Mouse (Mus musculus): ENCODE measurements at regions not wholly inside any gene's neighbourhood (a gene's known extent, or its start where the extent isn't known, plus 50 kb on each side); places are given as distances from the start of the nearest gene placed in this dataset.

DNA sequence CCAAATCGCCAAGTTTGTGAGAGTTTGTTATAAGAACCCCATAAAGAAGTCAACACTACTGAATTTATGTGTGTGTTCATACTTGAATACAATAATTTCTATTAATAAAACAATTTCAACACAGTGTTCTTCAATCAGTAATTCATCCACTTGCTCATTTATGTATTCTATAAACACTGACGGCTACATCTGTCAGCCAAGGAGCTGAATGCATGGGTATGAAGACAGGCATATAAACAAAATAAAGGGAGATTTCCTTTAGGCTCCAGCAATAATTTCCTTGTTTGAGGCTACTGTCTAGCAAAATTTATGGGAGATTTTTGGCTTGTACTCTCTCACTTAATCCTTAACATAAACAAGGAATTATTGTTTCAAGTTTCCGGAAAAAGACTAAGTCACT is 502.9 kb downstream of the Nedd1 start:
- no peak for DNase-seq

- no peak for DNase-seq
These were observed 551.4 kb downstream of the Nedd1 start for GRCm38 (mm10) chr10:92170856-92171255.

GRCm38 (mm10) chr10:92166057-92166456 is 556.2 kb downstream of the Nedd1 start:
- no peak for DNase-seq

GRCm38 (mm10) chr10:92164991-92165390 is 557.2 kb downstream of the Nedd1 start:
- DNase-seq: no peak

GRCm38 (mm10) chr10:92164648-92164960 is 557.6 kb downstream of the Nedd1 start:
- no peak for DNase-seq

- DNase-seq: no peak
These were observed 558.2 kb downstream of the Nedd1 start for GRCm38 (mm10) chr10:92163851-92164647.

DNA sequence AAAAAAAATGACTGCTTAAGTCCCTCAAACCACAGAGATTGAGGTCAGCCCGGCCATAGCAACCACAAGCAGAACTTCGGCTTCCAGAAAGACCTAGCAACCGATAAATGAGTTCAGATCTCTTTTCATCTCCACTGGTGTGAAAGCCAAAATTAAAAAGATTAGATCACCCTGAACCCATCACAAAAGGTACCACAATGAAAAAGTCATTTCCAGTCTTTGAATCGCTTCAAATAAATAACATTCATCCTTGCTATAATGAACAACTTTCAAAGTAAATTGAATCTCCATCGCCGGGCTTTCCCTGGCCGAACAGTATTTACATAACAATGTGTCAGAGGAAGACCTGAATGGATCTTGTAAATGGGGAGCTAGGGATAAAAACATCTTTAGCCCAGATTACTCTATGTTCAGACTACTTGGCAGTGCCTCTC is 559.1 kb downstream of the Nedd1 start:
- no peak for DNase-seq

GRCm38 (mm10) chr10:92162473-92163011 is 559.7 kb downstream of the Nedd1 start:
- peak; percentile 6 for DNase-seq

GRCm38 (mm10) chr10:92161501-92161900 is 560.7 kb downstream of the Nedd1 start:
- no peak for DNase-seq

GRCm38 (mm10) chr10:92146263-92146662 is 576.0 kb downstream of the Nedd1 start:
- no peak for DNase-seq

GRCm38 (mm10) chr10:92135521-92135920 is 586.7 kb downstream of the Nedd1 start:
- no peak for DNase-seq

GRCm38 (mm10) chr10:92112790-92113189 is 609.4 kb downstream of the Nedd1 start:
- no peak for DNase-seq

DNA sequence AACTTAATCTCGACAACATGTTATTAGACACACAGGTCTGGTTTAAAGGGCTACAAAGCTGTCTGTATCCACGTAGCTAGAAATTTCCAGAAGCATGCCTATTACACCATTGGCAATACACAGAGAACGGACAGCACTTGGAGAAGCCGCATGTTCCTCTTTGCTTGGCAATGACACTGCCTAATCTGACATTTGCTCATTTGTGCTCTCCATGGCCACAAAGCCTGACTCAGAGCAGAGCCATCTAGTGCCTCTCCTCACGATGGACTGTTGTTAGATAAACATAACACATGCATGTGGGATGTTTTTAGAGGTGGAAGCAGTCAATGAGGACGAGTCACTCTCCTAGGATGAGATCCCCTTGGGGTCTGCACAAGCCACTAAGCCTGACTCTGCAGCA is 615.9 kb downstream of the Nedd1 start:
- DNase-seq: no peak

DNA sequence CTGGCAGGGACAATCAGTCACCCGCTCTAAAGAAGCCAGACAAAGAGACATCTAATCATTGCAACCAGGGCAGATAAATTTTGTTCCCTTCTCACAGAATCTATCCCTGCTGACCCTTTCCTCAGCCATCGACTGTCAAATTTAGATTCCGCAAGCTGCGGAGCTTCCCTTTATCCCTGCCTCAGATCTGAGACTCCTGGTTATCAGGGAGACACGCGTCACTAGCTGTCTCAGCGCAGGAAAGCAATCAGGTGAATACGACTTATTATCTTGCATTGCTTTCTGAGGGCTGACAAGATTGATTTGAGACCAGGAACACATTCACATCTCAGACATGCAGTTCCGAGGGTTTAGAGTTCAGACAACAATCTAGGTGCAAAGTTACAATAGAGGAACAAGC is 618.3 kb downstream of the Nedd1 start:
- DNase-seq: no peak

GRCm38 (mm10) chr10:92102755-92103154 is 619.5 kb downstream of the Nedd1 start:
- DNase-seq: no peak

DNA sequence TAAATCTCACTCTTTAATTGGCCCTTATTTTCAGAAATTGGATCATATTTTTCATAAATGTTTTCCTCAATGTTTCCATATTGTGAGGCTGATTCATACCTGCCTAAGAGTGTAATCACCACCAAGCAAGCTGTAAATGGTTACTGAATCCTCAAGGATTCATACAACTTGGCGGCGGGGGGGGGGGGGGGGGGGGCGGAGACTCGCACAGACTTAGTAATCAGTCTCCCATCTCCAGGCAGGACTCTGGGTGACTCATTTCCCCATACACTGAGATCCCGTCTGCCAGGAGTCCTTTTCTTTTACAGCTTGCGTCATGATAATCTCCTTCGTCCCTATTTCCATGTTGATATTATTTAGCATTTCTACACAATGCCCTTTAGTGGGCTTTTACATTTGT is 624.7 kb downstream of the Nedd1 start:
- DNase-seq: no peak

- no peak for DNase-seq
These were observed 625.1 kb downstream of the Nedd1 start for GRCm38 (mm10) chr10:92097081-92097480.

GRCm38 (mm10) chr10:92091480-92092395 is 630.5 kb downstream of the Nedd1 start:
- no peak for DNase-seq

- DNase-seq: no peak
These were observed 640.1 kb downstream of the Nedd1 start for GRCm38 (mm10) chr10:92082111-92082510.

GRCm38 (mm10) chr10:92081199-92081598 is 641.0 kb downstream of the Nedd1 start:
- no peak for DNase-seq

DNA sequence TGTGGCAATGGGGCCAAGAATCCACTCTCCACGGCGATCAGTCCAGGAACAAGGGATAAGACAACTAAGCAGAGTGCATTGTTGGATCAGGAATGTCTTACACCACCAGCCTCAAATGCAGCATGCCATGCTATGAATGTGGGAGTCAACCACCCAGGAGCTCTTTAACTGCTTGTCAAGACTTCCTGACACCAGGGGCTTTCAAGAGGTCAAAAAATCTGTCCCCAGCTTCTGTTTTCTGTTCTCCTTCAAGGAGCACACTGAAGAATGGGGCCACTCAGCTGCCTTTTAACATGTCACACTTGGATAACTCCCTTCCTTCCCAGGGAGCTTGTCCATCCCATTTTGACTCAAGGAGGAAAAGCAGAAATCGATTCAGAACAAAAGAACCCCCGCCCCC is 642.8 kb downstream of the Nedd1 start:
- no peak for DNase-seq

- DNase-seq: no peak
These were observed 644.9 kb downstream of the Nedd1 start for GRCm38 (mm10) chr10:92077291-92077690.

- DNase-seq: no peak
These were observed 645.5 kb downstream of the Nedd1 start for GRCm38 (mm10) chr10:92076754-92077153.

GRCm38 (mm10) chr10:92075469-92075868 is 646.8 kb downstream of the Nedd1 start:
- no peak for DNase-seq
